Mouse (Mus musculus) kidney, postnatal 14 days (tissue): ENCODE results near the gene Vrk2.
A peak's percentile ranks its signal among the peaks of the same experiment; 100 is the strongest.

Experiments
- DNase-seq: peaks from one replicate; pipeline ENCODE4 v3.0.0; 2022; ENCODE audit warnings: mixed read lengths

The Vrk2 gene

GRCm38 (mm10) chr11:26537816-26538215 lies 56.0 kb downstream of the Vrk2 start:
- DNase-seq = no peak

GRCm38 (mm10) chr11:26533828-26534119 lies 60.0 kb downstream of the Vrk2 start:
- no peak for DNase-seq

GRCm38 (mm10) chr11:26532994-26533827 lies 60.6 kb downstream of the Vrk2 start:
- DNase-seq = no peak

GRCm38 (mm10) chr11:26526861-26527260 lies 66.9 kb downstream of the Vrk2 start:
- no peak for DNase-seq

- no peak for DNase-seq
These were observed 74.8 kb downstream of the Vrk2 start for GRCm38 (mm10) chr11:26518991-26519390.

- DNase-seq = no peak
These were observed 77.7 kb downstream of the Vrk2 start for GRCm38 (mm10) chr11:26516086-26516485.

- DNase-seq = no peak
These were observed 80.1 kb downstream of the Vrk2 start for GRCm38 (mm10) chr11:26513683-26514082.

GRCm38 (mm10) chr11:26495951-26496350 lies 97.8 kb downstream of the Vrk2 start:
- no peak for DNase-seq

GRCm38 (mm10) chr11:26489761-26490466 lies 103.9 kb downstream of the Vrk2 start:
- DNase-seq = peak; percentile 81

GRCm38 (mm10) chr11:26481691-26482242 lies 112.0 kb downstream of the Vrk2 start:
- DNase-seq = no peak

GRCm38 (mm10) chr11:26477037-26477739 lies 116.6 kb downstream of the Vrk2 start:
- DNase-seq = no peak

- DNase-seq = no peak
These were observed 139.7 kb downstream of the Vrk2 start for GRCm38 (mm10) chr11:26454081-26454480.

GRCm38 (mm10) chr11:26452693-26453092 lies 141.1 kb downstream of the Vrk2 start:
- DNase-seq = no peak

- no peak for DNase-seq
These were observed 142.6 kb downstream of the Vrk2 start for GRCm38 (mm10) chr11:26451228-26451627.

- DNase-seq = no peak
These were observed 143.2 kb downstream of the Vrk2 start for GRCm38 (mm10) chr11:26450636-26451035.

- DNase-seq = no peak
These were observed 144.0 kb downstream of the Vrk2 start for GRCm38 (mm10) chr11:26449789-26450188.

- DNase-seq = no peak
These were observed 149.4 kb downstream of the Vrk2 start for GRCm38 (mm10) chr11:26444374-26444773.

- no peak for DNase-seq
These were observed 152.7 kb downstream of the Vrk2 start for GRCm38 (mm10) chr11:26441121-26441520.

- DNase-seq = no peak
These were observed 156.0 kb downstream of the Vrk2 start for GRCm38 (mm10) chr11:26437818-26438217.

- no peak for DNase-seq
These were observed 159.6 kb downstream of the Vrk2 start for GRCm38 (mm10) chr11:26434229-26434628.

- DNase-seq = no peak
These were observed 172.3 kb downstream of the Vrk2 start for GRCm38 (mm10) chr11:26421472-26421871.
